Mouse (Mus musculus): ENCODE measurements around the gene Stx18. TPM values are rescaled to one million over a fixed set of nuclear protein-coding genes. Genes with fewer than 3 reads are reported as not detected.

Gene Stx18
- polyA plus RNA-seq, 1 experiment from 2014 or later, result 45.9 TPM

- Histone ChIP-seq H3K4me2 (ENCODE audit: low read length) (no peak overlapping the region), H3K27ac (no peak overlapping the region), H3K4me3 (replicated peaks; ENCODE audit: low read depth, low read length) (no peak overlapping the region), H3K9me3 (replicated peaks; ENCODE audit: low read length) (no peaks in the 10 kb centered on the region), H3K4me1 (replicated peaks; ENCODE audit: insufficient read depth, low read length) (0 out of 2 replicates have a peak, but pooled peaks cover 5% of the 10 kb centered on the region), H3K27me3 (ENCODE audit: insufficient read depth, low read length) (no peaks in the 10 kb centered on the region), H3K9ac (ENCODE audit: low read depth, low read length) (no peak overlapping the region), H3K36me3 (ENCODE audit: insufficient read depth, low read length) (no peaks in the 10 kb centered on the region)
- ATAC-seq (replicated peaks; ENCODE audit: low FRiP score, low read depth) (peak; percentile 71; the same call in 1 of the 2 replicates), DNase-seq (ENCODE audit: low spot score) (peak; percentile 80)
- TF ChIP-seq CTCF (IDR thresholded peaks at IDR 0.05; ENCODE audit: low read depth), result peak; percentile 93
- WGBS, result 31% methylated on average over 10 of the region's 10 CpGs
Observed at GRCm38 (mm10) chr5:38085561-38086392, 47.2 kb downstream of the Stx18 start.

- Histone ChIP-seq H3K4me3 (replicated peaks; ENCODE audit: low read depth, low read length) (no peak overlapping the region), H3K9me3 (replicated peaks; ENCODE audit: low read length) (no peaks in the 10 kb centered on the region), H3K9ac (ENCODE audit: low read depth, low read length) (no peak overlapping the region), H3K27me3 (ENCODE audit: insufficient read depth, low read length) (no peaks in the 10 kb centered on the region), H3K4me1 (replicated peaks; ENCODE audit: insufficient read depth, low read length) (no peaks in the 10 kb centered on the region), H3K27ac (no peak overlapping the region), H3K4me2 (ENCODE audit: low read length) (no peak overlapping the region), H3K36me3 (ENCODE audit: insufficient read depth, low read length) (no peaks in the 10 kb centered on the region)
- TF ChIP-seq CTCF (IDR thresholded peaks at IDR 0.05; ENCODE audit: low read depth), result no peak
- DNase-seq (ENCODE audit: low spot score), result no peak
- ATAC-seq (replicated peaks; ENCODE audit: low FRiP score, low read depth), result no peak
- 90% methylated on average over 3 of the region's 3 CpGs for WGBS
Observed at GRCm38 (mm10) chr5:38090111-38090510, 51.6 kb downstream of the Stx18 start.

GRCm38 (mm10) chr5:38090581-38090980 is 52.0 kb downstream of the Stx18 start:
- no peak overlapping the region for H3K4me2 ChIP-seq (ENCODE audit: low read length)
- H3K4me1 ChIP-seq (replicated peaks; ENCODE audit: insufficient read depth, low read length), result no peaks in the 10 kb centered on the region
- no peak overlapping the region for H3K4me3 ChIP-seq (replicated peaks; ENCODE audit: low read depth, low read length)
- H3K27ac ChIP-seq, result no peak overlapping the region
- no peaks in the 10 kb centered on the region for H3K9me3 ChIP-seq (replicated peaks; ENCODE audit: low read length)
- no peaks in the 10 kb centered on the region for H3K27me3 ChIP-seq (ENCODE audit: insufficient read depth, low read length)
- DNase-seq (ENCODE audit: low spot score) (no peak), ATAC-seq (replicated peaks; ENCODE audit: low FRiP score, low read depth) (no peak)
- H3K9ac ChIP-seq (ENCODE audit: low read depth, low read length), result no peak overlapping the region
- H3K36me3 ChIP-seq (ENCODE audit: insufficient read depth, low read length), result no peaks in the 10 kb centered on the region
- 78% methylated on average over 3 of the region's 3 CpGs for WGBS
- no peak for TF ChIP-seq CTCF (IDR thresholded peaks at IDR 0.05; ENCODE audit: low read depth)

- no peak for ATAC-seq (replicated peaks; ENCODE audit: low FRiP score, low read depth)
- Histone ChIP-seq H3K4me3 (replicated peaks; ENCODE audit: low read depth, low read length) (no peak overlapping the region), H3K4me1 (replicated peaks; ENCODE audit: insufficient read depth, low read length) (no peaks in the 10 kb centered on the region), H3K27ac (no peak overlapping the region), H3K4me2 (ENCODE audit: low read length) (no peak overlapping the region), H3K9ac (ENCODE audit: low read depth, low read length) (no peak overlapping the region), H3K36me3 (ENCODE audit: insufficient read depth, low read length) (no peaks in the 10 kb centered on the region), H3K27me3 (ENCODE audit: insufficient read depth, low read length) (no peaks in the 10 kb centered on the region), H3K9me3 (replicated peaks; ENCODE audit: low read length) (no peaks in the 10 kb centered on the region)
- peak; percentile 84 for DNase-seq (ENCODE audit: low spot score)
- TF ChIP-seq CTCF (IDR thresholded peaks at IDR 0.05; ENCODE audit: low read depth), result peak; percentile 89
- 70% methylated on average over 8 of the region's 8 CpGs for WGBS
Observed at GRCm38 (mm10) chr5:38091046-38091965, 52.8 kb downstream of the Stx18 start.

GRCm38 (mm10) chr5:38091966-38092304 is 53.4 kb downstream of the Stx18 start:
- no peak for TF ChIP-seq CTCF (IDR thresholded peaks at IDR 0.05; ENCODE audit: low read depth)
- no peaks in the 10 kb centered on the region for H3K4me1 ChIP-seq (replicated peaks; ENCODE audit: insufficient read depth, low read length)
- no peak for ATAC-seq (replicated peaks; ENCODE audit: low FRiP score, low read depth)
- DNase-seq (ENCODE audit: low spot score), result no peak
- no peak overlapping the region for H3K9ac ChIP-seq (ENCODE audit: low read depth, low read length)
- H3K4me2 ChIP-seq (ENCODE audit: low read length), result no peak overlapping the region
- H3K9me3 ChIP-seq (replicated peaks; ENCODE audit: low read length), result no peaks in the 10 kb centered on the region
- H3K27ac ChIP-seq, result no peak overlapping the region
- 62% methylated on average over 2 of the region's 2 CpGs for WGBS
- H3K27me3 ChIP-seq (ENCODE audit: insufficient read depth, low read length), result no peaks in the 10 kb centered on the region
- no peaks in the 10 kb centered on the region for H3K36me3 ChIP-seq (ENCODE audit: insufficient read depth, low read length)
- no peak overlapping the region for H3K4me3 ChIP-seq (replicated peaks; ENCODE audit: low read depth, low read length)

- Histone ChIP-seq H3K4me2 (ENCODE audit: low read length) (no peak overlapping the region), H3K27me3 (ENCODE audit: insufficient read depth, low read length) (no peaks in the 10 kb centered on the region), H3K27ac (no peak overlapping the region), H3K9me3 (replicated peaks; ENCODE audit: low read length) (no peaks in the 10 kb centered on the region), H3K4me1 (replicated peaks; ENCODE audit: insufficient read depth, low read length) (no peaks in the 10 kb centered on the region), H3K4me3 (replicated peaks; ENCODE audit: low read depth, low read length) (no peak overlapping the region), H3K9ac (ENCODE audit: low read depth, low read length) (no peak overlapping the region), H3K36me3 (ENCODE audit: insufficient read depth, low read length) (no peaks in the 10 kb centered on the region)
- no peak for DNase-seq (ENCODE audit: low spot score)
- ATAC-seq (replicated peaks; ENCODE audit: low FRiP score, low read depth), result no peak
- no peak for TF ChIP-seq CTCF (IDR thresholded peaks at IDR 0.05; ENCODE audit: low read depth)
- WGBS, result 98% methylated on average over 2 of the region's 2 CpGs
Observed at GRCm38 (mm10) chr5:38094331-38094730, 55.8 kb downstream of the Stx18 start.
